Mouse (Mus musculus) limb, embryonic 12.5 days (tissue): Measurements from ENCODE around the gene Tldc1. TPM values are rescaled to one million over a fixed set of nuclear protein-coding genes. Genes with fewer than 3 reads are reported as not detected.

Experiments used
- ATAC-seq: fragments of 200-750 bp; cut with Nextera tagmentation; 2 replicates; pipeline ENCODE4 v1.8.0; 2017; ENCODE audit warnings: low read depth, moderate TSS enrichment; ENCODE audit not compliant: insufficient number of reproducible peaks, insufficient read depth, low FRiP score, low TSS enrichment
- H3K27ac ChIP-seq: fragments of 300-500 bp; sonication (generic); 2 replicates; pipeline ENCODE4 v1.5.1; 2016; ENCODE audit warnings: mild to moderate bottlenecking, moderate library complexity
- H3K27me3 ChIP-seq: fragments of 300-500 bp; sonication (generic); 2 replicates; pipeline ENCODE4 v1.6.1; 2016; ENCODE audit warnings: mild to moderate bottlenecking, moderate library complexity
- H3K36me3 ChIP-seq: fragments of 300-500 bp; sonication (generic); 2 replicates; pipeline ENCODE4 v1.6.1; 2016; ENCODE audit warnings: mild to moderate bottlenecking, moderate library complexity
- H3K4me1 ChIP-seq: fragments of 300-500 bp; sonication (generic); replicated peaks from 2 replicates; pipeline ENCODE4 v1.6.1; 2016
- H3K4me2 ChIP-seq: fragments of 300-500 bp; sonication (generic); 2 replicates; pipeline ENCODE4 v1.6.1; 2016; ENCODE audit warnings: mild to moderate bottlenecking, moderate library complexity
- H3K4me3 ChIP-seq: fragments of 300-500 bp; sonication (generic); replicated peaks from 2 replicates; pipeline ENCODE4 v1.5.1; 2016; ENCODE audit warnings: mild to moderate bottlenecking
- H3K9ac ChIP-seq: fragments of 300-500 bp; sonication (generic); replicated peaks from 2 replicates; pipeline ENCODE4 v1.6.1; 2016; ENCODE audit warnings: mild to moderate bottlenecking, moderate library complexity
- H3K9me3 ChIP-seq: fragments of 300-500 bp; sonication (generic); 2 replicates; pipeline ENCODE4 v1.6.1; 2016; ENCODE audit warnings: mild to moderate bottlenecking, moderate library complexity
- WGBS: fragments of 180-500 bp; shearing (Covaris S2); methylation state at CpG from one replicate; pipeline ENCODE4 v1.1.7; 2016; 5-methylcytosine and 5-hydroxymethylcytosine counted together
- polyA plus RNA-seq: library from polyadenylated mRNA; unstranded; fragments of >200 nt; fragmentation: Nextera tagmentation; extraction: Ambion mirVana; gene quantifications from 2 replicates; pipeline ENCODE4 v1.2.1, GENCODE M21; 2016

Gene Tldc1
- polyA plus RNA-seq, 1 experiment from 2014 or later = 10.3 TPM

GRCm38 (mm10) chr8:119717765-119718164 lies 60.5 kb downstream of the Tldc1 start:
- no peaks in the 10 kb centered on the region for H3K36me3 ChIP-seq
- H3K27ac ChIP-seq = no peak overlapping the region
- no peak for ATAC-seq

GRCm38 (mm10) chr8:119716730-119717299 lies 61.4 kb downstream of the Tldc1 start:
- ATAC-seq = no peak
- Histone ChIP-seq H3K9me3 (no peaks in the 10 kb centered on the region), H3K4me3 (no peak overlapping the region), H3K4me2 (no peak overlapping the region), H3K27me3 (peaks cover 13% of the 10 kb centered on the region), H3K36me3 (no peaks in the 10 kb centered on the region), H3K27ac (no peak overlapping the region), H3K4me1 (peaks cover 12% of the 10 kb centered on the region), H3K9ac (no peak overlapping the region)

More at GRCm38 (mm10) chr8:119717765-119718164, 60.5 kb downstream of the Tldc1 start:
- Histone ChIP-seq H3K4me1 (peaks cover 12% of the 10 kb centered on the region), H3K27me3 (peaks cover 17% of the 10 kb centered on the region), H3K9ac (no peak overlapping the region), H3K4me3 (no peak overlapping the region), H3K4me2 (no peak overlapping the region), H3K9me3 (no peaks in the 10 kb centered on the region)
- 64% methylated on average over 9 of the region's 9 CpGs for WGBS

GRCm38 (mm10) chr8:119715221-119715620 lies 63.0 kb downstream of the Tldc1 start:
- H3K27me3 ChIP-seq = peaks cover 13% of the 10 kb centered on the region
- H3K36me3 ChIP-seq = no peaks in the 10 kb centered on the region
- 81% methylated on average over 12 of the region's 12 CpGs for WGBS
- no peak overlapping the region for H3K4me2 ChIP-seq
- H3K9me3 ChIP-seq = no peaks in the 10 kb centered on the region
- no peak overlapping the region for H3K9ac ChIP-seq
- no peak overlapping the region for H3K27ac ChIP-seq
- peaks cover 7% of the 10 kb centered on the region for H3K4me1 ChIP-seq
- no peak for ATAC-seq
- H3K4me3 ChIP-seq = no peak overlapping the region

GRCm38 (mm10) chr8:119713421-119713820 lies 64.8 kb downstream of the Tldc1 start:
- no peak for ATAC-seq

GRCm38 (mm10) chr8:119712226-119712625 lies 66.0 kb downstream of the Tldc1 start:
- no peaks in the 10 kb centered on the region for H3K9me3 ChIP-seq
- 74% methylated on average over 6 of the region's 6 CpGs for WGBS
- H3K4me1 ChIP-seq = peaks cover 11% of the 10 kb centered on the region
- no peak overlapping the region for H3K4me2 ChIP-seq
- no peak overlapping the region for H3K9ac ChIP-seq
- ATAC-seq = no peak
- H3K27ac ChIP-seq = no peak overlapping the region
- H3K4me3 ChIP-seq = no peak overlapping the region
- H3K27me3 ChIP-seq = peaks cover 10% of the 10 kb centered on the region
- H3K36me3 ChIP-seq = no peaks in the 10 kb centered on the region

More at GRCm38 (mm10) chr8:119713421-119713820, 64.8 kb downstream of the Tldc1 start:
- Histone ChIP-seq H3K9me3 (no peaks in the 10 kb centered on the region), H3K27ac (no peak overlapping the region), H3K27me3 (peaks cover 6% of the 10 kb centered on the region), H3K4me3 (no peak overlapping the region), H3K4me2 (no peak overlapping the region), H3K4me1 (peaks cover 11% of the 10 kb centered on the region), H3K36me3 (no peaks in the 10 kb centered on the region), H3K9ac (no peak overlapping the region)
- WGBS = 79% methylated on average over 5 of the region's 5 CpGs

Other genes with a start within 250 kb of the Tldc1 start
- gene Mbtps1, start 219.7 kb downstream of the Tldc1 start, polyA plus RNA-seq = 140 and 147 TPM in 2 replicates
- gene Hsdl1, start 203.2 kb downstream of the Tldc1 start, polyA plus RNA-seq = 33.6 and 35.3 TPM in 2 replicates
- gene Dnaaf1, start 203.2 kb downstream of the Tldc1 start, polyA plus RNA-seq = not detected in 2 replicates
- gene Taf1c, start 173.2 kb downstream of the Tldc1 start, polyA plus RNA-seq = 14.1 and 15.1 TPM in 2 replicates
- gene Adad2, start 165.7 kb downstream of the Tldc1 start, polyA plus RNA-seq = 0.14 and 0.41 TPM in 2 replicates
- gene Kcng4, start 142.7 kb downstream of the Tldc1 start, polyA plus RNA-seq = 0.05 TPM in 2 replicates
- 0.15 TPM in 1 of 2 replicates, not detected in the other for gene Wfdc1, start 112.1 kb downstream of the Tldc1 start, polyA plus RNA-seq
- 1.8 and 1.9 TPM in 2 replicates for gene Atp2c2, start 78.4 kb downstream of the Tldc1 start, polyA plus RNA-seq
- gene Cotl1, start 62.1 kb upstream of the Tldc1 start, polyA plus RNA-seq = 76.3 and 95.6 TPM in 2 replicates
- 8.4 and 8.7 TPM in 2 replicates for gene Klhl36, start 83.8 kb upstream of the Tldc1 start, polyA plus RNA-seq
- 153 and 168 TPM in 2 replicates for gene Usp10, start 131.9 kb upstream of the Tldc1 start, polyA plus RNA-seq
- not detected in 2 replicates for gene Gm20388, start 132.4 kb upstream of the Tldc1 start, polyA plus RNA-seq
- gene Crispld2, start 214.0 kb upstream of the Tldc1 start, polyA plus RNA-seq = 7.4 and 8.5 TPM in 2 replicates